Mouse (Mus musculus) T-helper 17 cell (primary cell): Measurements from ENCODE around the gene Dnah12.
"Not testable (repeated sequence)": the region's sequence is repeated elsewhere in the genome, so short reads cannot be mapped to it uniquely, and the experiment has no call there.

ENCODE experiments used
- in situ Hi-C, 2 experiments: fragments of 300-600 bp; cut with MboI, MseI; formaldehyde crosslinking; loops; 1 replicate in 1 of 2; 2 replicates in 1 of 2; pipeline ENCODE4 v1.15.1; 2025; ENCODE audit warnings: high pct_unique_total_duplicates in 2 of 2

The Dnah12 gene

GRCm38 (mm10) chr14:26705246-26705645, 12.2 kb downstream of the Dnah12 start:
- in situ Hi-C loops: loop anchor here in 1 of 2 experiments (5.0 kb wide), 1 partner anchor 72 kb away; no protein-coding TSS in a partner anchor

GRCm38 (mm10) chr14:26719696-26720095, 26.6 kb downstream of the Dnah12 start:
- in situ Hi-C loops: not testable (repeated sequence)

- in situ Hi-C loops: loop anchor here in 1 of 2 experiments (5.0 to 25.0 kb wide), 2 partner anchors 48 to 588 kb away; no protein-coding TSS in a partner anchor
Observed at GRCm38 (mm10) chr14:26724898-26725297, 31.8 kb downstream of the Dnah12 start.

GRCm38 (mm10) chr14:26758566-26758965, 65.5 kb downstream of the Dnah12 start:
- in situ Hi-C loops: loop anchor here in 1 of 2 experiments (10.0 kb wide), 2 partner anchors 994 to 1924 kb away; partner anchors contain the start of gene Zcchc24

- in situ Hi-C loops: no loop called here
Observed at GRCm38 (mm10) chr14:26764827-26765226, 71.8 kb downstream of the Dnah12 start.

GRCm38 (mm10) chr14:26768195-26768594, 75.1 kb downstream of the Dnah12 start:
- in situ Hi-C loops: no loop called here

GRCm38 (mm10) chr14:26773536-26773935, 80.5 kb downstream of the Dnah12 start:
- in situ Hi-C loops: no loop called here

- in situ Hi-C loops: no loop called here
Observed at GRCm38 (mm10) chr14:26783731-26784130, 90.7 kb downstream of the Dnah12 start.

- in situ Hi-C loops: no loop called here
Observed at GRCm38 (mm10) chr14:26785695-26786094, 92.6 kb downstream of the Dnah12 start.

GRCm38 (mm10) chr14:26794431-26794830, 101.4 kb downstream of the Dnah12 start:
- in situ Hi-C loops: no loop called here

- in situ Hi-C loops: no loop called here
Observed at GRCm38 (mm10) chr14:26798330-26798729, 105.3 kb downstream of the Dnah12 start.

- in situ Hi-C loops: no loop called here
Observed at GRCm38 (mm10) chr14:26799286-26799685, 106.2 kb downstream of the Dnah12 start.

- in situ Hi-C loops: no loop called here
Observed at GRCm38 (mm10) chr14:26805500-26805899, 112.4 kb downstream of the Dnah12 start.

GRCm38 (mm10) chr14:26812734-26813133, 119.7 kb downstream of the Dnah12 start:
- in situ Hi-C loops: no loop called here

GRCm38 (mm10) chr14:26813871-26814270, 120.8 kb downstream of the Dnah12 start:
- in situ Hi-C loops: no loop called here

- in situ Hi-C loops: no loop called here
Observed at GRCm38 (mm10) chr14:26814908-26815307, 121.8 kb downstream of the Dnah12 start.

GRCm38 (mm10) chr14:26816785-26817184, 123.7 kb downstream of the Dnah12 start:
- in situ Hi-C loops: no loop called here

- in situ Hi-C loops: no loop called here
Observed at GRCm38 (mm10) chr14:26826020-26826419, 132.9 kb downstream of the Dnah12 start.

- in situ Hi-C loops: no loop called here
Observed at GRCm38 (mm10) chr14:26853053-26853452, 160.0 kb downstream of the Dnah12 start.

GRCm38 (mm10) chr14:26854066-26854465, 161.0 kb downstream of the Dnah12 start:
- in situ Hi-C loops: no loop called here

GRCm38 (mm10) chr14:26858364-26858763, 165.3 kb downstream of the Dnah12 start:
- in situ Hi-C loops: no loop called here

GRCm38 (mm10) chr14:26859024-26859423, 165.9 kb downstream of the Dnah12 start:
- in situ Hi-C loops: no loop called here

- in situ Hi-C loops: no loop called here
Observed at GRCm38 (mm10) chr14:26867356-26867755, 174.3 kb downstream of the Dnah12 start.

GRCm38 (mm10) chr14:26868299-26868698, 175.2 kb downstream of the Dnah12 start:
- in situ Hi-C loops: no loop called here
